Mouse (Mus musculus): ENCODE measurements around the gene Slc6a4.

- TF ChIP-seq GATA1 (IDR thresholded peaks at IDR 0.05; ENCODE audit: borderline replicate concordance, low read length), result no peak
- TF ChIP-seq FLI1 (IDR thresholded peaks at IDR 0.05; ENCODE audit: low read length), result no peak
Observed at GRCm38 (mm10) chr11:76981570-76982141, 16.7 kb upstream of the Slc6a4 start.
